Mouse (Mus musculus): ENCODE data around the gene Tctn3. TPM values are rescaled to one million over a fixed set of nuclear protein-coding genes. Genes with fewer than 3 reads are reported as not detected.
"Not testable (repeated sequence)": the region's sequence is repeated elsewhere in the genome, so short reads cannot be mapped to it uniquely, and the experiment has no call there.

Tctn3 gene
- total and polyA plus RNA-seq, 3 experiments = 6.5 to 7.7 (median 7.6) TPM

GRCm38 (mm10) chr19:40563880-40564645 lies 48.0 kb downstream of the Tctn3 start:
- Histone ChIP-seq H3K9ac (ENCODE audit: low read depth, low read length) (no peak overlapping the region), H3K79me2 (replicated peaks; ENCODE audit: control insufficient read depth, insufficient read depth, low read length) (no peaks in the 10 kb centered on the region), H3K4me1 (ENCODE audit: control insufficient read depth, insufficient read depth, low read length) (no peaks in the 10 kb centered on the region), H3K27ac (no peak overlapping the region), H3K27me3 (ENCODE audit: control insufficient read depth, insufficient read depth, low read length) (no peaks in the 10 kb centered on the region), H3K4me3 (no peak overlapping the region), H3K36me3 (ENCODE audit: control insufficient read depth, insufficient read depth, low read length) (no peaks in the 10 kb centered on the region)
- TF ChIP-seq CTCF (IDR thresholded peaks at IDR 0.05) (no peak), EP300 (IDR thresholded peaks at IDR 0.05; ENCODE audit: insufficient read depth, low read depth, low read length) (no peak), POLR2A (IDR thresholded peaks at IDR 0.05; ENCODE audit: insufficient read depth, low read depth, low read length) (no peak)
- WGBS = 85% methylated on average over 10 of the region's 10 CpGs
- DNase-seq = no peak
- intact Hi-C loops (cut with DNase I) = no loop called here

- H3K27me3 ChIP-seq (ENCODE audit: control insufficient read depth, insufficient read depth, low read length); H3K27ac ChIP-seq; H3K4me1 ChIP-seq (ENCODE audit: control insufficient read depth, insufficient read depth, low read length); H3K4me3 ChIP-seq; DNase-seq; H3K79me2 ChIP-seq (replicated peaks; ENCODE audit: control insufficient read depth, insufficient read depth, low read length); intact Hi-C loops (cut with DNase I); H3K9ac ChIP-seq (ENCODE audit: low read depth, low read length); H3K36me3 ChIP-seq (ENCODE audit: control insufficient read depth, insufficient read depth, low read length): not testable (repeated sequence)
- 65% methylated on average over 15 of the region's 31 CpGs for WGBS
These were observed 50.5 kb downstream of the Tctn3 start for GRCm38 (mm10) chr19:40561521-40561920.

DNA sequence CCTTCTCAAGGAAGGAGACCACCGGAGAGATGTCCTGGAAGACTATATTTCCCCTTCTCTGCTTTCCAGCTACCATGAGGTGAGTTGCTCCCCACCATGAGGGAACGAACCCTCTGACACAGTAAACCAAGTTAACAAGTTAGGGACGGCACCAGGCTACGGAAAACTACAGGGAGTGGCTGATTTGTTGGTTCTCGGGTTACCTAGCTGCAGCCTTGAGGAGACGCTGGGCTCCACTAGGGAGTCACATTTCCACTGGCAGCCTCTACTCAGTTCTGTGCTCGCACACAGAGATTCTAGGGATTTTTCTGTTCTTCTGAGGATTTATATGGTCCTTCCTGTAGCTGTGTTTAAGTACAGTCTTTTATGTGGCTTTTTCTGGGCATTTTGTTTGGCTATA lies 56.0 kb downstream of the Tctn3 start:
- no peak for TF ChIP-seq CTCF (IDR thresholded peaks at IDR 0.05)
- no peak for TF ChIP-seq EP300 (IDR thresholded peaks at IDR 0.05; ENCODE audit: insufficient read depth, low read depth, low read length)
- no peak for TF ChIP-seq POLR2A (IDR thresholded peaks at IDR 0.05; ENCODE audit: insufficient read depth, low read depth, low read length)
- DNase-seq = no peak
- WGBS = 99% methylated on average over 7 of the region's 7 CpGs
- H3K36me3 ChIP-seq (ENCODE audit: control insufficient read depth, insufficient read depth, low read length) = no peaks in the 10 kb centered on the region
- intact Hi-C loops (cut with DNase I) = no loop called here
- no peak overlapping the region for H3K4me3 ChIP-seq
- H3K9ac ChIP-seq (ENCODE audit: low read depth, low read length) = no peak overlapping the region
- no peaks in the 10 kb centered on the region for H3K27me3 ChIP-seq (ENCODE audit: control insufficient read depth, insufficient read depth, low read length)
- H3K79me2 ChIP-seq (replicated peaks; ENCODE audit: control insufficient read depth, insufficient read depth, low read length) = no peaks in the 10 kb centered on the region
- H3K4me1 ChIP-seq (ENCODE audit: control insufficient read depth, insufficient read depth, low read length) = no peaks in the 10 kb centered on the region
- H3K27ac ChIP-seq = no peak overlapping the region

DNA sequence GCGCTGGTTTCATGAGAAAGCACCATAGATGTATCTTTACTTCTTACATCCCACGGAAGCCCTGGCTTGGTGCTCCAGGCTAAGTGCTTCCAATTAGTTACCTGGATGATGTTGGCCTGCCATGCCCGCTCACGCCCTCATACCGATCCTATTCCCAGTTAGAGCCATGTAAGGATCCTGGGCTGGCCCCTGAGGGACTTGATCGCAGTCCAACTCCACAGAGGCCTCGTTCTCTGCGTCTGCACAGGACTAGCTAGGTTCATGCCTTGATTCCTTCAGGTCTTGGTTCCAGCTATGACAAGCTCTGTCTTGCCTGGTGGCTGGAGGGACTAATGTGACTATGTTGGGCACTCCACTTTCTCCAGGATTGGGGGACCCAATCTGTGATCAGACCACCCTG lies 56.9 kb downstream of the Tctn3 start:
- H3K79me2 ChIP-seq (replicated peaks; ENCODE audit: control insufficient read depth, insufficient read depth, low read length) = no peaks in the 10 kb centered on the region
- H3K4me1 ChIP-seq (ENCODE audit: control insufficient read depth, insufficient read depth, low read length) = no peaks in the 10 kb centered on the region
- no peak overlapping the region for H3K9ac ChIP-seq (ENCODE audit: low read depth, low read length)
- TF ChIP-seq CTCF (IDR thresholded peaks at IDR 0.05) (no peak), POLR2A (IDR thresholded peaks at IDR 0.05; ENCODE audit: insufficient read depth, low read depth, low read length) (no peak), EP300 (IDR thresholded peaks at IDR 0.05; ENCODE audit: insufficient read depth, low read depth, low read length) (no peak)
- no peak overlapping the region for H3K27ac ChIP-seq
- H3K4me3 ChIP-seq = no peak overlapping the region
- no peak for DNase-seq
- H3K27me3 ChIP-seq (ENCODE audit: control insufficient read depth, insufficient read depth, low read length) = no peaks in the 10 kb centered on the region
- WGBS = 91% methylated on average over 8 of the region's 8 CpGs
- intact Hi-C loops (cut with DNase I) = no loop called here
- H3K36me3 ChIP-seq (ENCODE audit: control insufficient read depth, insufficient read depth, low read length) = no peaks in the 10 kb centered on the region

DNA sequence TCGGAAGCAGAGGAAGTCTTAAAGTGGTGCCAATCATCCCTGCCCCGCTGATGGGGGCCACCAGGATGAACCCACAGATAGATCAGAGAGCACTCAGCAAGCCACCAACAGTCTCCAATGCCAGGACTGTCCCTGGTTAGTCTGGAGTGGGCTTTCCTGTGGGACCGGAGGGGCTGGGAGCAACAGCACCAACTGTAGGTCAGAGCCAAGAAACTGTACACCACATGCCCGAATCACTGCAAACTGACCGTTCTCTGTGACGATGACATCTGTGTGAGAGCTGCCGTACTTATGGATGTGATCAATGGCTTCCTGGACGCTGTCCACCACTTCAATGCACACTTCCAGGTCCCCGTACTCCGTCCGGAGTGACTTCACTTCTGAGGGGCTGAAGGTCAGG lies 57.7 kb downstream of the Tctn3 start:
- WGBS = 93% methylated on average over 11 of the region's 11 CpGs
- H3K36me3 ChIP-seq (ENCODE audit: control insufficient read depth, insufficient read depth, low read length) = no peaks in the 10 kb centered on the region
- intact Hi-C loops (cut with DNase I) = no loop called here
- H3K79me2 ChIP-seq (replicated peaks; ENCODE audit: control insufficient read depth, insufficient read depth, low read length) = no peaks in the 10 kb centered on the region
- no peak overlapping the region for H3K4me3 ChIP-seq
- no peak overlapping the region for H3K9ac ChIP-seq (ENCODE audit: low read depth, low read length)
- no peak overlapping the region for H3K27ac ChIP-seq
- no peak for DNase-seq
- no peaks in the 10 kb centered on the region for H3K27me3 ChIP-seq (ENCODE audit: control insufficient read depth, insufficient read depth, low read length)
- H3K4me1 ChIP-seq (ENCODE audit: control insufficient read depth, insufficient read depth, low read length) = no peaks in the 10 kb centered on the region
- TF ChIP-seq CTCF (IDR thresholded peaks at IDR 0.05) (no peak), POLR2A (IDR thresholded peaks at IDR 0.05; ENCODE audit: insufficient read depth, low read depth, low read length) (no peak), EP300 (IDR thresholded peaks at IDR 0.05; ENCODE audit: insufficient read depth, low read depth, low read length) (no peak)

GRCm38 (mm10) chr19:40553849-40554248 lies 58.2 kb downstream of the Tctn3 start:
- H3K79me2 ChIP-seq (replicated peaks; ENCODE audit: control insufficient read depth, insufficient read depth, low read length) = no peaks in the 10 kb centered on the region
- H3K4me3 ChIP-seq = no peak overlapping the region
- H3K36me3 ChIP-seq (ENCODE audit: control insufficient read depth, insufficient read depth, low read length) = no peaks in the 10 kb centered on the region
- intact Hi-C loops (cut with DNase I) = no loop called here
- no peak for TF ChIP-seq EP300 (IDR thresholded peaks at IDR 0.05; ENCODE audit: insufficient read depth, low read depth, low read length)
- TF ChIP-seq POLR2A (IDR thresholded peaks at IDR 0.05; ENCODE audit: insufficient read depth, low read depth, low read length) = no peak
- no peak for TF ChIP-seq CTCF (IDR thresholded peaks at IDR 0.05)
- H3K27ac ChIP-seq = no peak overlapping the region
- no peaks in the 10 kb centered on the region for H3K27me3 ChIP-seq (ENCODE audit: control insufficient read depth, insufficient read depth, low read length)
- H3K4me1 ChIP-seq (ENCODE audit: control insufficient read depth, insufficient read depth, low read length) = no peaks in the 10 kb centered on the region; the same call in 1 of the 2 replicates
- 84% methylated on average over 6 of the region's 6 CpGs for WGBS
- H3K9ac ChIP-seq (ENCODE audit: low read depth, low read length) = no peak overlapping the region
- DNase-seq = no peak
